Mouse (Mus musculus) c-Kit-positive CD71-positive TER-119-positive erythroid progenitor cells, embryonic 14.5 days (primary cell): ENCODE data around the gene Scyl2.
"Not testable (repeated sequence)": the region's sequence is repeated elsewhere in the genome, so short reads cannot be mapped to it uniquely, and the experiment has no call there.

ENCODE experiments used
- DNase-seq: peaks from one replicate; pipeline ENCODE4 v3.0.0-alpha.2; 2013; ENCODE audit warnings: low spot score

Scyl2 gene

DNA sequence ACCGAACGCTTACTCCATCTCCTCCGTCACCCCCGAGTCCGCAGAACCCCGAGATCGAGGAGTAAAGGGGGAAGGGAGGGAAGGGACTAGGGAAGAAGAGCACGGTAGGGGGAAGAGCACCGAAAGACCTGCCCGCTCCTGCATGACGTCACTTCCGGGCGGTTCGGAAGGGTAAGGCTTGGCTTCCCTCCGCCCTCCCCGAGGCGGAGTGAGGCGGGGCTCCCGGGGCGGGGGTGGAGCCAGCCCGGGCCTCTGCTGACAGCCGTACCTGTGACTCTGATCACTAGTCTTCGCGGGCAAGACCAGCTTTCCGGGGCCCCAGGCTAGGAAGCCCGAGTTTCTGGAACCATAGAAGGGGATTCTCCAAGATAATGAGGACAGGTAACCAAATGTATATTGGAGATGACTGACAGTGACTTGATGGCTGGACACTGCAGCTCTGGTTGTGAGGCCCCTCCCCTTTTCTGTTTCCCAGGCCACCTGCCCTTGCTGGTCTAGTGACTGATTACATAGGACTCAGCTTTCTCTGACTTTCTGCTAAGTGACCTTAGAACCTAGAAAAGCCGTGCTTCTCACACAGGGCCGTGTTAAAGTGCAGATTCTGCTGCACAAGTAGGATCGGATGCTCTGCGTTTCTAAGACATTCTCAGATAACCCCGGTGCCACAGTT lies at the start of gene Scyl2:
Scyl2 (minus strand) TSS at position 147 of the 670 bp plus-strand sequence.
- peak; percentile 92 for DNase-seq

DNA sequence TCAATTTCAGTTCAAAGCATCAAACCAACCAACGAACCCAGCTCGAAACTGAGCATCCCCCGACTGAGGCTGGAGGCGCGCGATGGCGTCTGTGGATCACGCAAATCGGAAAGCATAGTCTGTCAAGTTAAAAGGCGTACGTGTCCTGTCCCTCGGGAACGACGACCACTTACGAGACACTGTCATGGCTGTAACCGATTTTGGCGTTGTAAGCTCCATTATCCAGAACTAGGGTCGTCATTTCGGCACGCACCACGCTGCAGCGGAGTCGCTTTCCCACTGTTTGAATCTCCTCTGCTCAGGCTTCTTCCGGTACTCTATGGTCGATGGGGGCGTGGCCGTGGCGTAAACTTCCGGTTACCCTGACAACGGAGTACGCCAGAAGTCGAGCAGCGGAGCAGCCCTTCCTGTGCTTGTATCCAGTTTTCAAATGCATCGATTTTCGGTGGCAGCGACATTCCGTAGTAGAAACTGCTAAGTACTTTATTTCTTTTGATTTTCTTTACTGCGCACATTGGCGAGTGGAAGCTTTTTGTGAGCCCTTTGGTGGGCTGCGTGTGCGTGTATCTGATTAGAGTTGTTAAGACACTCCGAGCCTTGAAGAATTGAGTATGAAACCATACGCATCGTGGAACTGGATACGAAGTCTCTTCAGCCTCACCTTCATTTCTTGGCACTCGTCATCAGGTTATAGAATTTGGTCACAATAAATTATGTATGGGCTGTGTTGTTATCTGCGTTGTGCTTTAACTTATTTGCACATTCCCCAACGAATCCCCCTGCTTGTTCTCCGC lies 46.1 kb upstream of the Scyl2 start, which contains the start of gene Actr6:
Actr6 (minus strand) TSS at position 295 of the 794 bp plus-strand sequence.
- peak; percentile 91 for DNase-seq

DNA sequence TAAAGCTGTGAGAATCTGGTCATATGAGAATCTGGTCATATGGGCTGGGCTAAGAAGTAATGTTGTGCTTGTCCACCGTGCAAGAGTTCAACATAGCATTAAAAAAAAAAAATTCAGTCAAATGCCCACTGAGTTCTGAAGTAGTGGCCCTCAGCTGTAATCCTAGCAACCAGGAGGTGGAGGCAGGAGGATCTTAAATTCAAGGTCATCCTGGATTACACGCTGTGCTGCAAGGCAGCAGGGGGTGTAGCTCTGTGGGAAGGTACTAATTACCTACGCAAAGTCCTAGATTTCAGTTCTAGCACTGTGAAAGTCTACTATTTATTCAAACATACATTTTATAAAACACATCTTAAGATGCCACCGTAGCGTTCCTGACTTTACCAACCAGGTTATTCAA lies 45.3 kb upstream of the Scyl2 start:
- DNase-seq = no peak

DNA sequence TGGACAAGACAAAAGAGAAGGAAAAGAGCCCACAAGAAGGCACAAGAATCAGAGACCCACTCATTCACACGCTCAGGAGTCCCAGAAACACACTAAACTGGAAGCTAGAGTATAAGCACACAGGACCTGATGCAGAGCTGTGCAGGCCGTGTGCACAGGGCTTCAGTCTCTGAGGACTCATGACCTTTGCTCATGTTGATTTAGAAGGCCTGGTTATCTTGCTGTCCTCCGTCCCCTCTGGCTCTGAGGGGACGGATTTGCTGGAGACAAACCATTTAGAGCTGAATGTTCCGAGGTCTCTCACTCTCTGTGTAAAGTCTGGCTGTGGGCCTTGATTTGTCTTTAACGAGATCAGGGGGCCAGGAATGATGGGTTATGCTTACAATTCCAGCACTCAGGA lies 44.3 kb upstream of the Scyl2 start:
- no peak for DNase-seq

DNA sequence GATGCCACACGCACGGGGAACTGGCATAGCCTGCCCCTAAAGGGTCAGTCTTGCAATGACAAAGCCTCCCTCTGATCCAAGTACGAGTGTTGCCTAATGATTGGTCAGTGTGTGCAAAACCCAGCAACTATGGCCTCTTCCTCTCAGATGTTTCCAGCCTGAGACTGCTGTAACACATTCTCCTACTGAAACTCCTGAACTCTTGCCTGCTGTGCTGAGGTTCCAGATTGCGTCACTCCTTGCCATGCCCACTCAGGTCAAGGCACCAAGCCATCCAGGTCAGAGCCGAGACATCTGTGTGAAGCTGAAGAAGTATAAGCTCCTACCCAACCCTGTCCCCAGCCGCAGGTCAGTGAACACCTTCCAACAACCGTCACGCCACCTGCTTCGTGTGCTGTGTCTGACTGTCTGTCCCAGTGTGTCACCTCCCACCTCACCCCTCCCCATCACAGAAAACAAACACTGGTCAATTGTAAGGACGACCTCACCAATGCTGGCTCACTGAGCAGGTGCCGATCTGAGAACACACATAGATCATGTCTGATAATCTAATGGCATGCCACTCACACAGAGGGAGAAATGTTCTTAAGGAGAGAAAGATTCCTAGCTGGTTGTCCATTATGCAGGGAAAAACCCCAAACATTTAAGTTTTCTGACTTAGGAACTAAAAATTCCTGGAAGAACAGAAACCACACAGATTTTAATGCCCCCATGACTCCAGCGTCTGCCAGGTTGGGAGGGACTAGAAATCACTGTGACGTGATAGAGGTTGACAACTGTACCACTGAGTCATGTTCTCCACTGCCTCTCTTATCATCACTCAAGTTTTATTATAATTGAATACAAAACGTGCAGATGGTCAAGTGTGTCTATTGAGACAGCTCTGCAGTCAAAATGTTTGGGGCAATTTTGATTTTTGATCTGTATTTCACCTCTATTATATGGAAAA lies 36.4 kb upstream of the Scyl2 start:
- no peak for DNase-seq

DNA sequence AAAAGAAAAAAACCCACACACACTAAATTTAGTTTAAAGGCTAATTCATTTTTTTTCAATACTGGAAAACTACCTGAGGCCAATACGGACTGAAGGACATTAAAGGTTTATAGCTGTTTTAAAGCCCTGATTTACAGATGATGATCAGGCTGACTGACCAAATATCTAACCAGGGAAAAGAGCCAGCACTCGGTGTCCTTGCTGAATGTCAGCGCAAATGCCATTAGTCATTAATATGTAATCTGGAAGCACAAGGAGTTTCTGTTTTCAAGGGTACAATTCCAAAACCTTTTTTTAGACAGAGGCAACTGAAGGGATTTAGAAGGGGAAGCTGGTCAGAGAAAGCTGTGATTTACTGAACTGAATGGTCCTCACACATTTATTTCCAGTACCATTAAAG lies 34.7 kb upstream of the Scyl2 start:
- DNase-seq = no peak

DNA sequence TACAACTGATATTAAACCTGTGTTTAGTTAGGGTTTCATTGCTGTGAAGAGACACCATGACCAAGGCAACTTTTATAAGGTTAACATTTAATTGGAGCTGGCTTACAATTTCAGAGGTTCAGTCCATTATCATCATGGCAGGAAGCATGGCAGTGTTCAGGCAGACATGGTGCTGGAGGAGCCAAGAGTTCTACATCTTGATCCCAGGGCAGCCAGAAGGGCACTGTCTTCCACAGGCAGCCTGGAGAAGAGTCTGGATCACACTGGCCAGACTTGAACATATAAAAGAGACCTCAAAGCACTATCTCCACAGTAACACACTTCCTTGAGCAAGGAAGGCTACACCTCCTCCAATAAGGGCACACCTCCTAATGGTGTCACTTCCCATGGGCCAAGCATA lies 34.2 kb upstream of the Scyl2 start:
- no peak for DNase-seq

DNA sequence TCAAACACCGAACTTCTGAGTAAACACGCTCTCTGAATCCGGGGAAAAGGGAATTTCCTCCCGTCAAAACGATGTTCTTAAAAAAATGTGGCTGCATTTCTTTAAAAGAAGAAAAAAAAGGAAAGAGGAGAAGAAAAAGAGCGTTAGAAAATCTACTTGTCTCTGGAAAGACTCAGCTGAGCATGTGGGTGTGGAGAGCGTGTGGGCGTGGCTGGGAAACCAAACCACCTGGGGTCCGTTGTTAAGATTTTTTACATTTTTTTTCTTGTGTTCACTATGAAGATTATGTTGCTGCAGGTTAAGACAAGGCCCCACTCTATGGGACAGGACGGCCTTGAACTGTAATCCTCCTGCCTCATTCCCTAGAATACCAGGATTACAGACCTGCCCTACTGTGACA lies 28.8 kb upstream of the Scyl2 start:
- no peak for DNase-seq

DNA sequence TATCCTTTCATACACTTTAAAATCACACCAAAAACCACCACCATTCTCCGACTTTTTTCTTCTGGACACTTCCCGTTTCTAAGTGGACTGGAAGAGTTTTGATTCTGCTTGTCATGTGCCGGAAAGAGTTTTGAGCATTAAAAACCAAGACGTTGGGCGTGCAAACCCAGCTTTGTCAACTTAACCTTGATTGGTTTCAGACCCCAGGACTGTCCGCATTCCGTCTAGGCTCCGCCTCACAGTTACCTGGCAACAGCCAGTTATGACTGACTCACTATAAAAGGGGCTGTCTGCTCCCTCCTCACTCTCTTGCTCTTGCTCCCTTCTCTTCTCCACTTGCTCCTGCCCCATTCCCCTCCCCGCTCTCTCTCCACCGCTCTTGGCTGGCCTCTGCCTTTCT lies 22.6 kb upstream of the Scyl2 start:
- DNase-seq = no peak

DNA sequence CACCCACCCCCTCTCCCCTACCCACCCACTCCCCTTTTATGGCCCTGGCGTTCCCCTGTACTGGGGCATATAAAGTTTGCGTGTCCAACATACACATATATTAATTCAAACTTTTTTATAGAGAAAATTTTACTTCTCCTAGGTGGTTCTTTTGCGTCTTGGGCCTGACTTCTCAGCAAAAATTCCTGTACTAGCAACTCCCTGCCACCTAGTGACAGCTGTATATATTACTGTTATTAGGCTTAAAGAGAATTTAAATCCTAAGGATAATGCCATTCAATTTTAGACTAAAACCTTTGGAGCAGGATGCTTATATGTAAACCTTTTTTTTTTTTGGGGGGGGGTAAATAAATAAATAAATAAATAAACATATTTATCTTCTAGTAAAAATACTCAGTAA lies 21.3 kb upstream of the Scyl2 start:
- no peak for DNase-seq

DNA sequence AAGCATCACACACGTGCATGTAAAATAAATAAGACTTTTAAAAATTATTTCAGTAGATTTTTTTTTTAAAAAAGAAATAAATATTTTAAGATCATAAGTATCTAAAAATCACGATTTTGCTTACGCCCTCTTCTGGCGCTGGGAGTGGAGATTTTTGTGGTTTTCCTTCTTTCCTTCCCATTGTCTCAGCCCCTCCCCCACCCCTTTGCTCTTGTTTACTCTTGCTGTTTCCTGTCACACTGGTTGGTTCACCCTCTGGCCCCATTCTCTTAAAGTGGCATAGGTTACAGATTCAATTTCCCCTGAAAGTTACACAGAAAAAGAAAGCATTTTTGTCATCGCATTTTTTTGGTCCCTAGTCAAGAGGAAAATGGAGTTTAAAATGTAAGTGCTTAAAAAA lies 17.0 kb upstream of the Scyl2 start:
- no peak for DNase-seq

DNA sequence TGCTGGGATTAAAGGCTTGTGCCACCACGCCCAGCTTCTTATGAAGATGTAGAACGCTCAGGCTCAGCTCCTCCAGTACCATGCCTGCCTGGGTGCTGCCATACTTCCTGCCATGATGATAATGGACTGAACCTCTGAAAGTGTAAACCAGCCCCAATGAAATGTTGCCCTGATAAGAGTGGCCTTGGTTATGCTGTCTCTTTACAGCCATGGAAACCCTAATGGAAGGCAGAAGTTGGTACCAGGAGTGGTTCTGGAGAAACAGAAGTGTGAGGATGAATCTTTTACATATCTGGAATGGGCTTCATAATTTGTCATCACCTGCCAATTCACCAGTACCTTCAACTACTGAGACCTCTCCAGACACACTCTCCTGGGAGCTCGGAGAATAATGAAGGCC lies 11.9 kb upstream of the Scyl2 start:
- no peak for DNase-seq

DNA sequence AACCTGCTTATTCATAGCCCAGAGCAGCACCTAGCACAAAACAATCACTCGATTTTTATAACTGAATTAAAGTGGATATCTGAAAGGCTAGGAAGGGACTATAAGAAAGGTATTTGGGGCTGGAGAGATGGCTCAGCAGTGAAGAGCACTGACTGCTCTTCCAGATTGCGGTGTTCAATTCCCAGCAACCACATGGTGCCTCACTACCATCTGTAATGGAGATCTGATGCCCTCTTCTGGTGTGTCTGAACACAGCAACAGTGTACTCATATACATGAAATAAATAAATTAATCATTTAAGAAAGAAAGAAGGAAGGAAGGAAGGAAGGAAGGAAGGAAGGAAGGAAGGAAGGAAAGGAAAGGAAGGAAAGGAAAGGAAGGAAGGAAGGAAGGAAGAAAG lies 10.2 kb upstream of the Scyl2 start:
- DNase-seq = not testable (repeated sequence)

DNA sequence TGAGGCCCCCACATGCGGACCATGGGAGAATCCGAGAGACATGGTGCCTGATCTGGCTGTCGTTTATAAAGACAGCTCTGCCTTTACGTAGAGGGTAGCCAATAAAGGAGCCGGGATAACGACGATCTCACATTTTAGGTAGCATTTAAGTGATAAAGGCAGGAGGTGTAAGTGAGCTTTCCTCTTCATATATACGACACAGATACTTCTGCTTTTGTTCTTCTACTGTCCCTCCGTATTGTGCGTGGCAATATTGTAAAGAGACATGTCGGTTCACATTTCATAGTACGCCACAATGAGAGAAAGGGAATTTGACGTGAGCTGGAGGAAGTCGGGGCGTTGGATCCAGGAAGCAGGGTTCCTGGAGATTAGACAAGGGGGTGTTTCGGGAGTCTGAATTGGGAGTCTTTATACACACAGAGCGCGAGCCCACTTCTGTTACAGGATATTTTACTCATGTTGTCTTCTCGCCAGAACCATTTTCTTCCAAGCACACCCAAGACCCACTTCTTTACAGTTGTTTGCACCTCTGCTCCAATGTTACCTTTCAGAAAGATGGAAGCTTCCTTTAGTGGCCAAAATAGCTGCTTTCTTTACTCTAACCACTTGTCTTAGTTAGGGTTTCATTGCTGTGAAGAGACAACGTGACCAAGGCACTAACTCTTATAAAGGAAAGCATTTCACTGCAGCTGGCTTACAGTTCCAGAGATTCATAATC lies 9.3 kb upstream of the Scyl2 start:
- DNase-seq = no peak

DNA sequence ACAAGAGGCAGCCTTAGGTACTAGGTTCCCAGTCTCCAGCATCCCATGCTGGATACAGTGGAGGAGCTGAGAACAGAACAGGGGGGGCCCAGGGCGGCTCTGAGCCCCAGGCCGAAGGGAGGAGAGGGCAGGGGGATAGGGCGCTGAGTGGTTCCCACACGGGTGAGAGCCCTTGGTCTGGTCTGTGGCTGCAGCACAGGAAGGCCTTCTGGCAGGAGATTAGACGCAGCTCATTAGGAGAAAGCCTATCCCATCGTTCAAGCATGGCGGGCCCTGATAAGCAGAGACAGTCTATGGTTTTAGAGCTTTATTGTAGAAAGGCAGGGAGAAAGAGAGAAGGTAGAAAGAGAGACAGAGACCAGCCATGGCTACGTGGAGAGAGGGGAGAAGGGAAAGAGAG lies 3.9 kb upstream of the Scyl2 start:
- no peak for DNase-seq

DNA sequence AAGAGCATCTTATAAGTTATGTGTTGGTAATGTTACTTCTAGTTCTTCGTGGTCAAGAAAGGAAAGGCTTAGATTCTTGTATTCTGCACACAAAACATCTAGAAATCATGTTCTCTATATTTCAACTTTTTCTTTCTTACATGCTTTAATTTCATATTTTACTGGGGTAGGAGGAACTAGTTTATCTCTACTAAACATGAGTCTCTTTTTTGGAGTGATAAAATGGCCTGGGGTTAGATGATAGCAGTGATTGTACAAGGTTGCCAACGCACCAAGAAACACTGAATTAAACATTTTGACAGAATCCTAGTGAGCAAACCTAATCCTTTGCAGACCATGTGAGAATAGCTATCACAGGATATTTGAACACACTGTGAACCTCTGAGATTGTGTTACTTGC lies 1.4 kb upstream of the Scyl2 start:
- no peak for DNase-seq

DNA sequence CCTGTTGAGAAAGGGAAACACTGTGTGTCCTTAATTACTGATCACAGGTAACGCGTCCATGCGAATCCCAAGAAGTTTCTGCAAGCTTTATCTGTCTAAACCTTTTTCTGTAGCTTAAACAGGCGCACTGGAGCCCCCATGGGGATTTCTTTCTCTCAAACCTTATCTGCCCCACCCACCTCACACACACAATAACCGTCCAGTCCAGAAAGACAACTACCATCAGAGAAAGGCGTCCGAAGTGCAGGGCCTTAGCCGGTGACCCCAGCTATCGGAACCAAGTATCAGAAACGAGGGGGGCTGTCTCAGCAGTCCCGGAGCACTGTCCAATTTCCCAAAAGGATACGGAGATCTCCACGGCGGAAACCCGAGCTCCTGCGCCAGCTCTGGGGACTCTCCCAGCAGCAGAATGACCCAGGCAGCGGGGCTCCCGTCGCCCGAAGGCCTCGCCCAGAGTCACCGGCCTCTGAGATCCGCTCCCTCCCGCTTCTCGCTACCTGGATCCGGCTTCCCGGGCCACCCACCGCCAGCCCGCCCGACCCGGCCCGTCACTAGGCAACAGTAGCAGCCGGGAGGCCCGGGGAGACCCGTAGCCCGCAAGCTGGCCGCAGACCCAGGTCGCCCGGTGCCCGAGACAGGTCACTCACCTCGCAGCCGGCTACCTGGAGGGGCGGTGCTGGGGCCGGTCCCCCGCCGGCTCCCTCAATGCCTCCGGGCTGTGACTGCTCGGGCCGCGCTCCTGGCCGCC lies 520 bp downstream of the Scyl2 start:
- DNase-seq = no peak

DNA sequence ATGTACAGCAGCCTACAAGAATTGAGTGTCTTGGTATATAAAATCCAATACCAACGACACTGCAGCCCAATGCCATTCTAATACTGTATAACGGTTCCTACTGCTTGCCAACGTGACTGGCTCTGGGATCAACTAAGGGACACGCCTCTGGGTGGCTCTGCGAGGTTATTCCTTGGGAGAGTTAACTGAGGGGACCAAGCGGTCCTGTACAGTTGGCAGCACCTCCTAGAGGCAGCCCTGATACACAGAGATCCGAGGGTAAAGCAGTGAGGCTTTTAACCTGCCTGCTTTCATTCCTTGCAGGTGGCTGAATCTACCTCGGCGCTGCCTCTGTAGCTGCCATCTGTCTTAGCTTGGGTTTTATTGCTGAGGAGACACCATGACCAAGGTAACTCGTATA lies 3.1 kb downstream of the Scyl2 start:
- DNase-seq = no peak

DNA sequence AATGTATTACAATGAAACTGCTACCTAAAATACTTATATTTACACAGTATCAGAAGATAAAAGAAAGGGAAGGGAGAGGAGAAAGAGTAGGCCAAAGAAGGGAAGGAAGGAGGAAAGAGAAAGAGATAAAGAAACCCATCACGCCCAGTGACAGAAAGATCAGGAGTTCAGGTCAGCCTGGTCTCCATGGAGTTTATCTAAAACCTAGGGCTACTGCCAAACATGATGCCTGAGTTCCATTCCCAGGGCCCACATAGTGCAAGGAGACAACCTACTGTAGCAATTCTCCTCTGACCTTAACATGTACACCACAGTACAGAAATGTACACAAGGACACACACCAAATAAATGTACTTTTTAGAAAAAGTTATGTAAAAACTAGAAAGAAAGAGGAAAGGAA lies 3.9 kb downstream of the Scyl2 start:
- no peak for DNase-seq

DNA sequence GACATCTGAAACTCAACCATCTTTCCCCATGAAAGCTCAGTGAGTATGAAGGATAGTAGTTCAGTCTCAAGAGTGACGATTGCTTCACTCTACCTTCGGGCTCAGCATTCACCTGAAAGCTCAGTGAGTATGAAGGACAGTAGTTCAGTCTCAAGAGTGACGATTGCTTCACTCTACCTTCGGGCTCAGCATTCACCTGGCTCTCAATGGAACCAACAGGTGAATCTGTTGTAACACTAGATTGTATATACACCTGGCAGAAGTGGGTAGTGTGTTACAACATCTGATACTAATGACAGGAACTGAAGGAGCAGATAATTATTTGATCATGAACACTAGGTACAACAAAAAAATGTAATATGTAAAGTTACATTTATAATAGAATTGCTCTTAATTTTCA lies 4.4 kb downstream of the Scyl2 start:
- DNase-seq = no peak

DNA sequence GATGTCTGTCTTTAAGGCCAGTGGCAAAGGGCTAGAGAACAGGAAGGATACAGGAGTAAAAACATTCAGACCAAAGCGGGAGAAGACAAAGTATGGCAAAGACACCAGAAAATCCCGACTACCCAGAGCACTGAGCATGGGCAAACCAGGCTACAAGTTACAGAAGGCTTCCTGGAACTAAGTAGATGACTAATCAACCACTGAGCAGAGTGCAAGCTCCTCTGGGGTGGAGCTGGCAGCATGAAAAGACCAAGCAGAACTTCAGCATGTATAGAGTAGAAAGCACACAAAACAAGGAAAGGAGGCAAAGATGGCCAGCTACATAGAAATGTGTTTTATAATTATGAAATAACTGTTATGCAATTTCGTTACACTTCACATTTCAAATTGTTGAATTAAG lies 5.6 kb downstream of the Scyl2 start:
- DNase-seq = no peak
